Mouse (Mus musculus) A20 (cell line): ENCODE measurements at regions not wholly inside any gene's neighbourhood (a gene's known extent, or its start where the extent isn't known, plus 50 kb on each side); places are given as distances from the start of the nearest gene placed in this dataset.
A peak's percentile ranks its signal among the peaks of the same experiment; 100 is the strongest.
"Not testable (repeated sequence)": the region's sequence is repeated elsewhere in the genome, so short reads cannot be mapped to it uniquely, and the experiment has no call there.

ENCODE experiments used
- DNase-seq: peaks from one replicate; pipeline ENCODE4 v3.0.0-alpha.2; 2011; ENCODE audit warnings: low read depth, low spot score

GRCm38 (mm10) chr12:71707727-71708369, 123.0 kb upstream of the Daam1 start:
- peak; percentile 54 for DNase-seq

DNA sequence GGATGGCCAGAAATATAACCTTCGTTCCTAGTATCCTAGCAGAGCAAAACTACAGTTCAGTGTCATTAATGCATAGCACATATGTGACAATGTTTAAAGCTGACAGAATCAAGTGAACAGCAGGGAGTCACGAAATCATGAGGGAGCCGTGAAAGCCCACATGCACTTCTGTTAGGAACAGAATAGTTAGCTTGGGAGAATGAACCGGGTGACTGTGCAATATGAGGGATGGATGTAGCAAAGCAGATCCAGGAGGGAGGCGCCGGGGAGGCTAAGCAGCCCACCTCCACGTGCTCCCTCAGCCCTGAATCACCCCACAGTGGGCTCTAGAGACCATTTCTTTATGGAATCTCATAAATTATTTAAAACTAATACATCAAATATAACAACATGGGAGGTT, 116.3 kb upstream of the Daam1 start:
- no peak for DNase-seq

DNA sequence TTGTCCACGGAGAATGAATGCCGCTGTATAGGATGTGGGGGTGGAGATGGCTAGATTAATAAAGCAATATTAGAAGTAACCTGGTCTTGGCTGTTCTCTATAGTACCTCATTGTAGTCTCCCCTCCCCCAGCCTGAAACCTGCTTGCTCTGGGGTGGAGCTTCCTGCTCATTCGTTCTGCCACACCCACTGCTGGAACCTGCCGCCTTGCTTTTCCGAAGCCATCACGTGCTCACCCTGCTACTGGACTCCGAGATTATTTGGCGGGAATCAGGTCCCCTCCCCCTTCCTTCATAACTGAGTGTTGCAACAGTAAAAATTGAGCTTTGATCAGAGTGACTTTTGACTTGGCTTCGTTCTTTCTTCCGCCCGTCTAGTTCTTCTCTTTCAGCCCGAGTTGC, 112.5 kb upstream of the Daam1 start:
- DNase-seq, result not testable (repeated sequence)

- DNase-seq, result no peak
Observed at GRCm38 (mm10) chr12:71718911-71719310, 112.0 kb upstream of the Daam1 start.

DNA sequence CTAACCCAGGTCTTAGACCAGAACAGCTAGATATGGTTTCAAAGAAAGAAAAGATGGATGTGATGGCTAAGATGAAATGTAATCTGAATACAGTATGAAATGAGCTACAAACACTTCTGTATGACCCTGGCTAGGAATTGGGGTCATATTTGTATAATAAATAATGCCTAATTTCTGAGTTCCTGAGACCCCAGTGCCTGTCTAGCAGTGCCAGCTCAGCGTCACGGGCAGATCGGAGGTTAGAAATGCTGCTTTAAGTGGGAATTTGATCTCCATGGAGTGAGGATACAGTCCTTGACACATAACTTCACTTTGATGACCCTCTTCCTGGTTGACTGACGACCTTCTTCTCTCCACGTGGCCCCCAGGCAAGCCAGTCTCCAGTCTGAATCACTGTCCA, 105.7 kb upstream of the Daam1 start:
- DNase-seq, result no peak

DNA sequence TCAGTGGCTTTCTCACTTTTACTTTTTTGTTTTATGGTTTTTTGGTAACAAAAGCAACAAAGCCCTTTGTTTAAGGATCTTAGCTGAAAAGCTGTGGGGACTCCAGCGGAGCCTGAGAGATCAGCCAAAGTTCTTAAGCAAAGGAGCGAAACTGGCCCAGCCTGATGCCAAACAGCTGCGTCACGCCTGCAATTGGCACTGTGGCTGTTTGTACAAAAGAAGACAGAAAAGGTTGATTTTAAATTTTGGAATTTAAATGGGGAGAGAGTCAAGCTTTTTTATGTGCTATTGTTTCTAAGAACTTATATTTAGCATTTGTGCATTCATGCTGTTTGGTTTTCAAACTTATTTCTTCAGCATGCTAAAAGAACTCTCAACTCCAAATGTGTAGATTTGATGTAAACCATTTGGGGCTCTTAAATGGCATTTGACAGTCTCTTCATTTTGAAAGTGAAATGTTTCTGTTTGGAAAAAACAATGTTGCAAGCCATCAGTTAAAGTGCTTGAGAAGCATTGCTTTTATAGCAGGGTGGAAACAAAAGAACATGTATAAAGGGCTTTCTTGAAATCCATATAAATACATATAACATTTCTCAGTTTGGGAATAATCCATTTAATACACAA, 105.1 kb upstream of the Daam1 start:
- DNase-seq, result no peak

DNA sequence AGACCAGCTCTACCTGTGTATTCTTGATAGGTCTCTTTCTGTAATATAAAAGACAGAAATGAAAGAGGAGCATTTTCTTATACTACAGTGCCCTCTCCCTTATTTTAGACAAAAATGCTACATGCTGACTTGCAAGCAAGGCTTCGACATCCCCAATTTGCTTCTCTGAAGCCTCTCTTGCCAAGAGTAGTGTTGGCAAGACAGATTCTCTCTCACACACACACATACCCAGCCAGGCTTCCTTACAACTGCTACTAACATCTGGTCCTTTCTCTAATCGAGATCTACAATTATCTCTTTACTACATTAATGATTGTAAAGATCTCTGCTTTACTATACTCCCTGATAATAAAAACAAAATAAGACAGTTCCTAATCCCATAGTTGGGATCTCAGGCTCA, 87.5 kb upstream of the Daam1 start:
- no peak for DNase-seq

- no peak for DNase-seq
Observed at GRCm38 (mm10) chr12:71746011-71746410, 84.9 kb upstream of the Daam1 start.

DNA sequence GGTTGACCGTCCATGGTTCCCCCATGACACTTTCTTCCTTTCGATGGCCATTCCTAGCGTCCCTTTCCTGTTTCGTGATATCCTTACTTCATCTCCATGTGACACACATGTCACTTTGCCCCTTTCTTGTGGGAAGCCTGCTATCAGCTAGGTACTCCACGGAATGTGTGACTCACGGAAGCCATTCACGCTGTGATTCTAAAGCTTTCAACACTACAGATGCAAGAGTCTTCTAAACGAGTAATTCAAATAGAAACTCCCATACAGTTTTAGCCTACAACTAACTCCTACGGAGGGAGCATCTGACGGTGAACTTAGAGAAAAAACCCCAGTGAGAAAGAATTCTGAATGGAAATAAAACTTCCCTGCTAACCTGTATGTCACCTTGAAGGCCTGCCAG, 83.5 kb upstream of the Daam1 start:
- DNase-seq, result no peak

GRCm38 (mm10) chr12:71747831-71748368, 83.0 kb upstream of the Daam1 start:
- no peak for DNase-seq

GRCm38 (mm10) chr12:71748731-71749130, 82.1 kb upstream of the Daam1 start:
- DNase-seq, result no peak

GRCm38 (mm10) chr12:71749668-71750067, 81.2 kb upstream of the Daam1 start:
- no peak for DNase-seq

DNA sequence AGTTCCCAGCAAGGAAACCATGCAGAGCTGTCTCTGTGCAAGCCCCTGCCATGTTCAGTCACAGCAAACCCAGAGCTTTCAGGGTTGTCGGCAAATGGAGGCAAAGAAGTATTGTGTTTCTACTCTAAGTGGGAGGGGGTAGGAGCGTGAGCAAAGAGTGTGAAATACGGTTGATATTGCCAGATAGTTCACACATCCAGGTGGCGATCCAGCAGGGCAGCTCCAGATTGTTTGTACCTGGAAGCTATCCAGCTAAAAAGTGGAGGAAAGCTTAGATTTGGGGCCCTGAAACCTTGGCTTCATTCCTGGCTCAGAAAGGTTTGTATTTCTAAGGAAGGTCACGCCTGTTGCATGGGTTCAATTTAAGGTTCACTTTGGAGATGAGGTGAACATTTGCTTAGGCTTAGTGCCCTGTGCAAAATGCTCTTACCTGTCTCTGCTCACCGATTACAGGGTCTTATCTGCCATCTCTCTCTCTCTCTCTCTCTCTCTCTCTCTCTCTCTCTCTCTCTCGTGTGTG, 78.1 kb upstream of the Daam1 start:
- no peak for DNase-seq

- DNase-seq, result no peak
Observed at GRCm38 (mm10) chr12:71753276-71753675, 77.6 kb upstream of the Daam1 start.

DNA sequence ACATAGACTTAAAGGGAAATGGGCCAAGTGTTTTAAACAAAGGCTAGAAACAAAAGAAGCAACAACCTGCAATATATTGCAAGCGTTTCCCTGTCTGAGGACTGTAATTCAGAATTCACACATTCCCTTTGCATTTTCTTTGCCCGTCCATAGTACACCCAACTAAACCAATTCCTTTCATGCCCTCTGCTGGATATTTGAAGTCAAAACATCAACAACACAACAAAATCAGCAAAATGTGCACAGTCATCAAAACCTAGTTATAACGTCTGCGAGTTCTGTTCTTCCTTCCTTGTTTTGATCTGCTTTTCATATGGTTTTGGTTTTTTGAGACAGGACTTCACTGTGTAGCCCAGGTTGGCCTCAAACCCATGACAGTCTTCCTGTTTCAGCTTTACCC, 67.7 kb upstream of the Daam1 start:
- DNase-seq, result peak; percentile 16

- no peak for DNase-seq
Observed at GRCm38 (mm10) chr12:71766086-71766485, 64.8 kb upstream of the Daam1 start.

GRCm38 (mm10) chr12:71766636-71767035, 64.2 kb upstream of the Daam1 start:
- no peak for DNase-seq

DNA sequence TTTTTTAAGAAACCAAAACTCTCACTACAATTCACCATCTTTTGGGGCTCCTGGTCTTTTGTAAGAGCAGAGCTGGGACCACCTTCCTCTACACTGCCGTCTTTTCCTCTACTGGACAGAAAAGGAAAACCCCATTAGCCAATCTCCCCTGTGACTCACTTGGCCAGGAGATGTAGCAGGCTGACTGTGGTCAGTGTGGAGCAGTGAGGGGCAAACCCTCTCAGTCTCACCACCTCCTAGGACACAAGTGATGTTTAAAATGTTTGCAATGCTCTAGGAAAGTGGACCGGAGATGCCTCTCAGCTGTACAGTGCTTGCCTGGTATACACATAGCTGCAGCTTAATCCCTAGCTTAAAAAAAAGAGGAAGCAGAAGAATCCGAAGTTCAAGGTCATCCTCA, 63.0 kb upstream of the Daam1 start:
- DNase-seq, result no peak

DNA sequence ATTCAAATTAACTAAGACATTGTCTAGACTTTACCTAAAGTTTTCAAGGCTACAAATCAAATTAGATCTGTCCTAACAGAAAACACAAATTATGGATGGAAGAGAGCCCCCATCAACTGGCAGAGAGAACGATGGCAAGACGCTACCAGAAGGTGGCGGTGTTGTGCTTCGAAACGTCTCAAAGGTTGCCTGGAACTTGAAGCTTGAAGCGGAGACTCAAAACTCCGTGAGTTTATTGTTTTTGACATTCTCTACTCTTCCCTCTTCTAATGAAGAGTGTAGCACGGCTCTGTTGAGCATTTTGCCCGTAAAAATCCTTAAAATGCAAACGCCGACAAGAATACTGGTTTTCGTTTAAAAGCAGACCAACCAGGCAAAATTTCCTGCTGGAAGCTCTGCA, 62.4 kb upstream of the Daam1 start:
- DNase-seq, result peak; percentile 58

GRCm38 (mm10) chr12:71768890-71769289, 62.0 kb upstream of the Daam1 start:
- no peak for DNase-seq

- no peak for DNase-seq
Observed at GRCm38 (mm10) chr12:71769302-71769701, 61.6 kb upstream of the Daam1 start.

DNA sequence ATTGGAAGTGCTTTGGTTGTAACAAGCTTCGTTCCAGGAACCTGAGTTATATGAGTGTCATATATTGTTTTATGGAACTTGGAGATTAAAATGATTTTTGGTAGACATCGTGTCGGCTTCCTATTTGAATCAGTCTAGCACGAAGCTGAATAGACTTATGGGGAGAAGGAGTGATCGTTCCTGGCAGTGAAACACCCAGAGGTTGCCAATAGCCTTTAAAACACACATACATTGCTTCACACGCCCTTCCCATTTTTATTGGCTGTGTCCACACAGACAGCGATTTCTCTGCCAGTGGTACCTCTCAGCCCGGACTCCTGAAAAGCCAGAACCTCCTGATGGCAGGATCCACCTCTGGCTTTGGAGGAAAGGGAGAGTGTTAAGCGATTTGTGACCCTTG, 57.0 kb upstream of the Daam1 start:
- DNase-seq, result no peak

GRCm38 (mm10) chr12:71775126-71775525, 55.8 kb upstream of the Daam1 start:
- no peak for DNase-seq
